Mouse (Mus musculus): ENCODE results near the gene Anks6. TPM values are rescaled to one million over a fixed set of nuclear protein-coding genes. Genes with fewer than 3 reads are reported as not detected.

The Anks6 gene
- polyA plus RNA-seq, 1 experiment from 2014 or later = 4.0 TPM

- DNase-seq (ENCODE audit: low spot score) (no peak), ATAC-seq (ENCODE audit: insufficient number of reproducible peaks, low FRiP score, low TSS enrichment, low read depth) (no peak)
- WGBS = 91% methylated on average over 7 of the region's 7 CpGs
- Histone ChIP-seq H3K27ac (replicated peaks; ENCODE audit: low read depth, low read length) (no peak overlapping the region), H3K4me3 (ENCODE audit: low read depth, low read length) (no peak overlapping the region), H3K9me3 (ENCODE audit: control insufficient read depth, low read length) (no peaks in the 10 kb centered on the region), H3K4me1 (ENCODE audit: control insufficient read depth, insufficient read depth, low read length) (no peaks in the 10 kb centered on the region), H3K9ac (ENCODE audit: low read length) (no peak overlapping the region), H3K36me3 (ENCODE audit: control insufficient read depth, insufficient read depth, low read length) (no peaks in the 10 kb centered on the region), H3K4me2 (ENCODE audit: low read depth, severe bottlenecking) (no peak overlapping the region), H3K27me3 (ENCODE audit: control insufficient read depth, insufficient read depth, low read length) (no peaks in the 10 kb centered on the region)
These were observed 80.1 kb downstream of the Anks6 start for GRCm38 (mm10) chr4:46977161-46977560.

DNA sequence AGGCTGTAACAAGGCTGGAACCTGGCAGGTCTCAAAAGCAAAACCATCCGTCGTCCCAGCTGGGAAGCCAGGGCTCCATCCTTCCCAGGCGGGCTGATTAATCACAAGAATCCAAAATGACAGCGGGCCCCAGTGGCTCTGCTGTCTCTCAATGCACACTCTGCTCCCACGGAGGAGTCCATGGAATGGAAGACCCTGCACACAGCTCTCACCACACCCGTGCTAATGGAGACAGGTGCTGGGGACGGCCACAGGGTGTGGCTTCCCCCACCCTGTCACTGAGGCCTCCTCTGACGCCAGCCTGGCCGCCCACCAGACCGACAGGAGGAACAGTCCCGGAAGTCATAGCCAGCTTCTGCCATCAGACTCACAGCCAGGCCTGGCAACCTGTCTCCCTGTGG lies 80.6 kb downstream of the Anks6 start:
- Histone ChIP-seq H3K4me2 (ENCODE audit: low read depth, severe bottlenecking) (no peak overlapping the region), H3K36me3 (ENCODE audit: control insufficient read depth, insufficient read depth, low read length) (no peaks in the 10 kb centered on the region), H3K4me1 (ENCODE audit: control insufficient read depth, insufficient read depth, low read length) (no peaks in the 10 kb centered on the region), H3K27me3 (ENCODE audit: control insufficient read depth, insufficient read depth, low read length) (no peaks in the 10 kb centered on the region), H3K27ac (replicated peaks; ENCODE audit: low read depth, low read length) (no peak overlapping the region), H3K9ac (ENCODE audit: low read length) (no peak overlapping the region), H3K4me3 (ENCODE audit: low read depth, low read length) (no peak overlapping the region), H3K9me3 (ENCODE audit: control insufficient read depth, low read length) (no peaks in the 10 kb centered on the region)
- DNase-seq (ENCODE audit: low spot score) (no peak), ATAC-seq (ENCODE audit: insufficient number of reproducible peaks, low FRiP score, low TSS enrichment, low read depth) (no peak)
- WGBS = 65% methylated on average over 11 of the region's 11 CpGs

DNA sequence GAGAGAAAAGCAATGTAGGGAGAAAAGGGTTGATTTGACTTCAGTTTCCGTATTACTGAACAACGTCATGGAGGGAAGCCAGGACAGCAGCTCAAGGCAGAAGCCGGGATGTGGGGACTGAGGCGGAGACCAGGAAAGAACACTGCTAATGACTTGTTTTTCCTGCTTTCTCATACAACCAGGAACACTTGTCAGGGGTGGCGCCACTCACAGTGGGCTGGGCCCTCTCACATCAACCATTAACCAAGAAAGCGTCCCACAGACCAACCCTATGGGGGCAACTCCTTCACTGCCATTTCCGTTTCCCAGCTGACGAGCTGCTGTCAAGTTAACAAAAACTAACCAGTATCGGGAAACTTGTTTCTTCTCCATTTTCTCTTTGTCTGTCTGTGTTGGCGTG lies 83.9 kb downstream of the Anks6 start:
- 83% methylated on average over 10 of the region's 10 CpGs for WGBS
- ATAC-seq (ENCODE audit: insufficient number of reproducible peaks, low FRiP score, low TSS enrichment, low read depth) (no peak), DNase-seq (ENCODE audit: low spot score) (no peak)
- no peaks in the 10 kb centered on the region for H3K9me3 ChIP-seq (ENCODE audit: control insufficient read depth, low read length)
- H3K27me3 ChIP-seq (ENCODE audit: control insufficient read depth, insufficient read depth, low read length) = no peaks in the 10 kb centered on the region
- no peak overlapping the region for H3K27ac ChIP-seq (replicated peaks; ENCODE audit: low read depth, low read length)
- no peak overlapping the region for H3K4me2 ChIP-seq (ENCODE audit: low read depth, severe bottlenecking)
- H3K36me3 ChIP-seq (ENCODE audit: control insufficient read depth, insufficient read depth, low read length) = no peaks in the 10 kb centered on the region
- H3K4me1 ChIP-seq (ENCODE audit: control insufficient read depth, insufficient read depth, low read length) = no peaks in the 10 kb centered on the region
- no peak overlapping the region for H3K9ac ChIP-seq (ENCODE audit: low read length)
- H3K4me3 ChIP-seq (ENCODE audit: low read depth, low read length) = no peak overlapping the region

GRCm38 (mm10) chr4:46967981-46968380 lies 89.2 kb downstream of the Anks6 start:
- no peak overlapping the region for H3K4me2 ChIP-seq (ENCODE audit: low read depth, severe bottlenecking)
- DNase-seq (ENCODE audit: low spot score) (no peak), ATAC-seq (ENCODE audit: insufficient number of reproducible peaks, low FRiP score, low TSS enrichment, low read depth) (no peak)
- H3K9ac ChIP-seq (ENCODE audit: low read length) = no peak overlapping the region
- no peaks in the 10 kb centered on the region for H3K4me1 ChIP-seq (ENCODE audit: control insufficient read depth, insufficient read depth, low read length)
- no peak overlapping the region for H3K27ac ChIP-seq (replicated peaks; ENCODE audit: low read depth, low read length)
- WGBS = 47% methylated on average over 10 of the region's 10 CpGs
- no peaks in the 10 kb centered on the region for H3K27me3 ChIP-seq (ENCODE audit: control insufficient read depth, insufficient read depth, low read length)
- no peaks in the 10 kb centered on the region for H3K36me3 ChIP-seq (ENCODE audit: control insufficient read depth, insufficient read depth, low read length)
- no peak overlapping the region for H3K4me3 ChIP-seq (ENCODE audit: low read depth, low read length)
- no peaks in the 10 kb centered on the region for H3K9me3 ChIP-seq (ENCODE audit: control insufficient read depth, low read length)

DNA sequence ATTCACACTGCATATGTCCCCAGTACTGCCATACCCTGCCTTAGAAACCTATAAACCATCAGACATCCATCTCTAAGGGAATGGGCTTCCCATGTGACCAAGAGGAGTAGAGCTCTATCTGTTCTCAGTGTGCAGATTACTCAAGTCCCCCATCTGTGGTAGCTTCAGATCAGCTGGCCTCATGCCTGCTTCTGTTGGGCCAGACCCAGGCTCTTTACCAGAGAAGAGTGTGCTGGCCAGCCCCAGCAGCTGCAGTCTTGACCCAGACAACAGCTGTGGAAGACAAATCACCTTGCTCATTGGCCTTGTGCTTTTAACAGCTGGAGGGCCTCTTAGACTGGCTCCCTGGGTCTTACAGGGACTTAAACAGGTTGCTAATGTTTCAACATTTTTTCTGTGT lies 90.7 kb downstream of the Anks6 start:
- DNase-seq (ENCODE audit: low spot score) = no peak
- ATAC-seq (ENCODE audit: insufficient number of reproducible peaks, low FRiP score, low TSS enrichment, low read depth) = no peak
- no peaks in the 10 kb centered on the region for H3K9me3 ChIP-seq (ENCODE audit: control insufficient read depth, low read length)

More for the DNA sequence above, 90.7 kb downstream of the Anks6 start:
- Histone ChIP-seq H3K4me1 (ENCODE audit: control insufficient read depth, insufficient read depth, low read length) (no peaks in the 10 kb centered on the region), H3K9ac (ENCODE audit: low read length) (no peak overlapping the region), H3K4me3 (ENCODE audit: low read depth, low read length) (no peak overlapping the region), H3K36me3 (ENCODE audit: control insufficient read depth, insufficient read depth, low read length) (no peaks in the 10 kb centered on the region), H3K27ac (replicated peaks; ENCODE audit: low read depth, low read length) (no peak overlapping the region), H3K4me2 (ENCODE audit: low read depth, severe bottlenecking) (no peak overlapping the region), H3K27me3 (ENCODE audit: control insufficient read depth, insufficient read depth, low read length) (no peaks in the 10 kb centered on the region)

Other genes starting within 250 kb of the Anks6 start
- 0.10 and 0.20 TPM in 2 replicates for gene Gabbr2, start 65.6 kb downstream of the Anks6 start, polyA plus RNA-seq (2014; fragmentation: Nextera tagmentation; extraction: Ambion mirVana)
- gene Galnt12, start 34.5 kb upstream of the Anks6 start, polyA plus RNA-seq (2014; fragmentation: Nextera tagmentation; extraction: Ambion mirVana) = 2.1 and 2.6 TPM in 2 replicates
- gene Col15a1, start 150.7 kb upstream of the Anks6 start, polyA plus RNA-seq (2014; fragmentation: Nextera tagmentation; extraction: Ambion mirVana) = 8.6 and 8.7 TPM in 2 replicates